Mouse (Mus musculus): ENCODE measurements around the gene Zc3h10. TPM values are rescaled to one million over a fixed set of nuclear protein-coding genes. Genes with fewer than 3 reads are reported as not detected.
"Not testable (repeated sequence)": the region's sequence is repeated elsewhere in the genome, so short reads cannot be mapped to it uniquely, and the experiment has no call there.

The Zc3h10 gene
- total RNA-seq, 2 experiments from 2014 or later, result 11.4 to 12.0 TPM

DNA sequence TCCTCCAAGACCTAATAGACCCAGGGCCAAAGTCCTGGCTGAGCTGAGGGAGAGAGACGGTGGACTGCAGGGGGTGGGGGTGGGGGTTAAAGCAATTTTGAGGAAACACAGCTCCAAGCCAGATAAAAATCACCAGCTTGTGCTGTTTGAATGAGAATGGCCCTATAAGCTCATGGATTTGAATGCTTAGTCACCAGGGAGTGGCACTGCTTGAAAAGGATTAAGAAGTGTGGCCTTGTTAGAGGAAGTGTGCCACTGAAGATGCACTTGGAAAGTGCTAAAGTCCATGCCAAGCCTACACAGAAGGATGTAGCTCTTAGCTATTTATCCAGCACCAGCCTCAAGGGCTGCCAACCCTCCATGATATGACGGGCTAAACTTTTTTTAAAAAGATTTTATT, 12.4 kb downstream of the Zc3h10 start:
- DNase-seq (ENCODE audit: low spot score in 2 of 2), result no peak
- intact Hi-C loops (cut with DNase I), result loop anchor here (5.0 kb wide), 1 partner anchor 43 kb away; the partner anchor contains the start of gene Myl6

DNA sequence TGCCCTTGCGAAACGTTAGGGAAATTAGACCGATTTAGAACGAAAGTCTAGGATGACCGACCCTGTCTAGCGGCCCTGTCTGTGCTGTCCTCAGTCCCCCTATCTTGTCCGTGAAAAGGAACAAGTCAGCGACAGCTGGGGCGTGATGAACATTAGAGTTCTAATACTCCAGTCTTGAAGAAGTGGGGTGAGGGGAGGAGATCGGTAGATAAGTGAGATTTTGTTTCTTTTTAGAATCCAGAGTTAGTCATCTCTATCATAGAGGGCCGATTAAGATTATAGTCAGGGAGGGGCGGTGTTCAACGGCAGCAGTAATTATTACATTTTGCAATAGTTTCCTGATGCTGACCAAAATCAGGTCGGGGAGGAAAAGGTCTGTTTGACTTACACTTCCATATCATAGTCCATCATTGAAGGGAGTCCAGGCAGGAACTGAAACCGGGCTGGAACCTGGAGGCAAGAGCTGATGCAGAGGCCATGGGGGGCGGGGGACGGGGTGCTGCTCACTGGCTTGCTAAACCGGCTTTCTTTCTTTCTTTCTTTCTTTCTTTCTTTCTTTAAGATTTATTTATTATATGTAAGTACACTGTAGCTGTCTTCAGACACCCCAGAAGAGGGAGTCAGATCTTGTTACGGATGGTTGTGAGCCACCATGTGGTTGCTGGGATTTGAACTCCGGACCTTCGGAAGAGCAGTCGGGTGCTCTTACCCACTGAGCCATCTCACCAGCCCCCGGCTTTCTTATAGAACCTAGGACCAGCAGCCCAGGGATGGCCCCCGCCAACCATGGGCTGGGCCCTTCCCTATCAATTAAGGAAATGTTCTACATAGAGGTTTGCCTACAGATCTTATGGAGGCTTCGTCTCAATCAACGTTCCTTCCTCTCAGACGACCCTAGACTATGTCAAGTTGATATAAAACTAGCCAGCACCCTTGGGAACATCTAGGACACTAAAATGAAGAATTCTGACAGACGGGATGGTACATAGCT, 20.9 kb downstream of the Zc3h10 start:
- intact Hi-C loops (cut with DNase I), result no loop called here

DNA sequence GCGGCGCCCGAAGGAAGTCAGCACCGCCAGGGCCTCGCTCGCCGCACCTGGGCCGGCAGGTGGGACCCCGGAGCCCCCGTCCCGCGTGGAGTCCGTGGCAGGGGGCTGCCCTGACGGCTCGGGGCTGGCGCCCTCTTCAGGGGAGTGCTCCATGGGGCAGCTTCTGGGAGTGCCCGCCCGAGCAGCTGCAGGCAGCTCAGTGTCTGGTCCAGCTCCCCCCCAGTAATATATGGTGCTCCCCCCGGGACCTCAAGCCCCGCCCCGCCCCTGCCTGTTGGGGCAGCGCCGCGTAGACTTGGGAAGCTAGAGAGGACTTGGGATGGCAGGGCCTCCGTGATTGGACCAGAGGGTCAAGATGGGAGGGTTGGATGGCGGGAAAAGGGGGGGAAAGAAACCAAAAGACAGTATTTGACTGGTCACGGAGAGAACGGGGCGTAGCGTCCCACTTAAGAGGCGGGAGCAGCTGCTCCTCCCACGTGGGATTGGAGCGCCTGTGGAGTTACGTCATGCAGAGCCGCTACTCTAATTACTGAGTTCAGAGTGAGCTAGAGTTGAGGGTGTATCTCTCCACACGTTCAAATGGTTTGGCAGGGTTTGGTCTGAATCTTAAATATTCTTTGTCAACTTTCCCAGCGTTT, 21.8 kb downstream of the Zc3h10 start, which contains the start of gene Esyt1:
Gene Esyt1 (minus strand): TSS at position 201 of the 638 bp plus-strand sequence.
- peak; percentile 89 to 95 for DNase-seq (ENCODE audit: low spot score in 2 of 2)
- intact Hi-C loops (cut with DNase I), result no loop called here

More for the DNA sequence above, 20.9 kb downstream of the Zc3h10 start:
- DNase-seq (ENCODE audit: low spot score in 2 of 2), result no peak

DNA sequence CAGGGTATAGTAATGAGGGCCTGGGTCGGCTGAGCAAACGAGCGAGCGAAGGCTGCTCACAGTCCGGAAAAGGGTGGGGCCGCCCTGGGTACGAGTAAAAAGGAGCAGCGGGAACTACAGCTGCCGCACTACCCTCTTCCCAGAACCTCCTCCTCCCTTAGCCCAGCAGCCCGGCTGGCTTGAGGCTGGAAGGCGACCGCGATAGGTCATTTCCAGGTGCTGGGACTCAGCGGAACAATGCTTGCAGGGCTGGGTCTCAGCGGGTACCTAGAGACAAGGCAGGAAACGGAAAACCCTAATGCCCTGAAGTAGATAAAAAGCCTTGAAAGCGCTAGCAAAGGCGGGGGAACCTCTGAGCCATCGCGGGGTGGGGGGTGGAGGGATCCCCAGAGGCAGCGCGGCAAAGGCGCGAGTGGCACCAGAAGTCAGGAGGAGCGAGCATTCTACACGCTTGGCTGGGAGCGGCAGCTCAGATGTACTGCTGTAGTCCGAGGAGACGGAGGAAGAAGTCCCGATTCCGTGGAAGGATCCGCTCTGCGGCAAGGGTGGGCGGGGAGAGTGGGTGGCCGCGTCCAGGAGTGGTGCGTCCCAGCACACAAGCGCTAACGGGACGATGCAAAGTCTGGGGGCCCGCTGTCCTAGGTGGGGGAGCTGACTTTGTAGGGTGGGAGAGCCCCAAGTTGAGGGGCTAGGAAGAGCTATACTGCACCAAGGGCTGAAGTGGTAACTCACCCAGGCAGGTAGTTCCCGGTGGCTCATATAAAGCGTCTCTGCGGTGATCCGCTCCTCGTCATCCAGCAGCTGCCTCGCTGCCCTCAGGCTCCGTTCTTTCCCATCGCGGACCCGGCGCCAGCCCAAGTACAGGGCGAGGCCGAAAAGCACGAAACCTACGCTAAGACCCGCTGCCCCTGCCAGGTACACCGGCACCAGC, 22.6 kb downstream of the Zc3h10 start:
- peak; percentile 49 to 50 for DNase-seq (ENCODE audit: low spot score in 2 of 2)
- intact Hi-C loops (cut with DNase I), result no loop called here

DNA sequence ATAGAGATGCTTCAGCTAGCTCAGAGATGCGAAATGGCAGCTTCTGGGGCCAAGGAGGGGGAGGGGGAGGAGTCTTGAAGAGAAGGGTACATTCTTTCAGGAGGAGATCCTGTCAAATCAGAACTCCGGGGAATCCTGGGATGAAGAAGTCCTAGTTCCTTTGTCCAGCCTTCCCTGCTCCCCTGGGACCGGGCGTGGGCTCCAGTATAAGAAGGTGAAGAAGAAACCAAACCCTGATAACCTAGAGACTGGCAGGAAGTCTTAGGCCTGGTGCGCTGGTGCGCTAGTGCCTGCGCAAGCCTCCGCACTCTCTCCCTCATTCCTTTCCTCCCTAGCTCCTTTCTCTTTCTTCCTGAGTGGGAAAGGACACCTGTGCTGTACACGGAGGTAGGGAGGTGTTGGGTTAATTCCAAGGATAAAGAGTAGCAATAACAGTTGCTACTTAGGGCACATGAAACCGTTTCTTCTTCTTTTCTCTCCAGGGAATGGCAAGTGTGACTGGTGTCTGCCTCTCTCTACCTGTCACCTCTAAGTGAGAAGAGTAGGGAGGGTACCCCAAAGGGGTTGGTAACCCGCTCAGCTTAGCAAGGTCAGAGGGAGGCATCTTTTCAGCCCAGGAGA, 23.4 kb downstream of the Zc3h10 start:
- no peak for DNase-seq (ENCODE audit: low spot score in 2 of 2)
- intact Hi-C loops (cut with DNase I), result no loop called here

DNA sequence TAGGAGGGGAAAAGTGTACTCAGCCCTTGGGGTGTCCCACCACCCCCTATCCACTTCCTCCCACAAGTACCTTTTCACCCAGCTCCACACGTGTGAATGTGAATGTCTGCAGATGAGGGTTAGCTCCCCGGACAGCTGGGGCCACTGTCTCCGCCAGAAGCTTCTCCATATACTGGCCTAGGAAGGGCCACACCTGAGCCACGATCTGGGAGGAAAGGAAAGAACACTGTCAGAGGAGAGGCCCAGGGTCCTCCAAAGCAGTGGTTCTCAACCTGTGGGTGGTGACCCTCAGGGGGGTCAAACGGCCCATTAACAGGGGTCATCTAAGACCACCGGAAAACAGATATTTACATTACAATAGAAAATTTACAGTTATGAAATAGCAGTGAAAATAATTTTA, 25.2 kb downstream of the Zc3h10 start:
- no peak for DNase-seq (ENCODE audit: low spot score in 2 of 2)
- intact Hi-C loops (cut with DNase I), result no loop called here

DNA sequence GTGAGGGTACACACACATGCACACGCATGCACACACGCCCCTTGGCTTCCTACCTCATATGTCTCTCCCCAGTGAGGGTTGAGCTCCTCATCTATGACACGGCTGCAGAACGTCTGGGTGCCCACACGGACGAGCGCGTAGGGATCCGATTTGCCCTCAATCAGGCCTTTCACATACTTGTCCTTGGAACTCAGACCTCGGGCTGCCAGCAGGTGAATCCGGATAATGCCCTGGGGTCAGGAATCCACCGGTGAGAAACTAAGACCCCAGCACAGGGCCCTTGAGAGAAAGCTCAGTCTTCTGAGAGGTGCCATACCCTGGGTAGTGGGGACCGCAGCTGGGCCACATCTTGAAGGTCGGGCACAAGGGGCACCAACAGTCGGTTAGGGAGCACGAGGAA, 27.0 kb downstream of the Zc3h10 start:
- no peak for DNase-seq (ENCODE audit: low spot score in 2 of 2)
- intact Hi-C loops (cut with DNase I), result no loop called here

DNA sequence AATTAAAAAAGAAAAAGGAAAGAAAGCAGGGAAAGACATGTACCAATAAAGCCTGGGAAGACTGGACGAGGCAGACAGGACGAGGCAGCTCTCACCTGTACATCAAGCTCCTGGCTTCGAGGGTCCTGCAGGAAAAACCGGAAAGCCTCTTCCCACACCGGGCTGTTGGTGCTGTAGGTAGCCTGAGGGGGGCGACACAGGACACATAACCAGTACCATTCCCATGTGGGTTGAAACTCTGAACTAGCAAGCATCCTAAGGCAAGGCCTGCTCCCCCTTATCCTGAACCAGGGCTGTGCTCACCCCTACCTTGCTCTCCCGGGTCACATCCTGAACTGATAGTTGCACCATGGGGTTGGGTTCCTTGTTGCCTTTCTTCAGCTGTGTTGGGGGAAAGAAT, 28.7 kb downstream of the Zc3h10 start:
- intact Hi-C loops (cut with DNase I), result no loop called here
- DNase-seq (ENCODE audit: low spot score in 2 of 2), result peak; percentile 33 to 68

DNA sequence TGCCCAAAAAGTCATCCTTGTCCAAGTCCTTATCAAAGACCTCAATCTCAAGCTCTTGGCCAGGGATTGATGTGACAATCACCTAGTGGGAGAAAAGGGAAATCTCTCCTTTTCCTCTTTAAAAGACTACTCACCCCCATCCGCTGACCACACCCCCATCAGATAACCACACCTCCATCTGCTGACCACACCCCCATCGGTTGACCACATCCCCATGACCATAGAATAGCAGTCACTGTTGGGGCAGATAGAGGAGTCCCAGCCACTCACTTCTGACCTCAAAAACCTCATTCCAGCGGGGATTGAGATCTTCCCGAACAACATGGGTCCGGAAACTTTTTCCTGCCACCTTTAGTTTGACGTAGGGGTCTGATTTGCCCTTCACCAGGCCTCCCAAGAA, 30.9 kb downstream of the Zc3h10 start:
- intact Hi-C loops (cut with DNase I), result no loop called here
- no peak for DNase-seq (ENCODE audit: low spot score in 2 of 2)

DNA sequence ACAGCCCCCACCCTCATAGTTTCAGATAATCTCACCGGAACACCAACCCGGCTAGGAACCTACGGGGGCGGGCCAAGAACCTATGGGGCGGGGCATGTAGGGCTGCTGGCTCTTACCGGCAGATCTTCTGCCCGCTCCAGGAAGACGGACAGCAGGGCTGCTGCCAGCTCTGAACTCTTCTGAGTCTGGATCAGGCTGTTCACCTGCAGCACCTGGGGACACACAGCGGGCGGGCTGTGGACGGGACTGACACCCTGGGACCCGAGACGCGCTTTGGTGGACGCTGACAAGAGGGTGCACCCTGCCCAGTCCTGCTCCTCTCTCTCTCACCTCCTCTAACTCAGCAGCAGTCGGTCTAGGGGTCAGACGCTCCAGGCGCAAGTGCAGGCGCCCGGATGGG, 31.5 kb downstream of the Zc3h10 start:
- intact Hi-C loops (cut with DNase I), result no loop called here
- no peak for DNase-seq (ENCODE audit: low spot score in 2 of 2)

DNA sequence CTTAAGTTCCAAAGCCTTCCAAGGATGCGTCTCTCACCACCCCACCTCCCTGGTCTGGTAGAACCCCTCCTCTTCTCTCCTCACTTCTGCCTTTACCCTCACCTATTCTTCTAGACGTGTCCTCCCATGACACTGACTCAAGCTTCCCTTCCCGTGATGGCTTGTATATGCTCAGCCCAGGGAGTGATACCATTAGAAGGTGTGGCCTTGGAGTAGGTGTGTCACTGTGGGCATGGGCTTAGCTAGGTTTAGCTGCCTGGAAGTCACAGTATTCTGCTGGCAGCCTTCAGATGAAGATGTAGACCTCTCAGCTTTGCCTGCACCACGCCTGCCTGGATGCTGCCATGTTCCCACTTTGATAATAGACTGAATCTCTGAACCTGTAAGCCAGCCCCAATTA, 32.5 kb downstream of the Zc3h10 start:
- no peak for DNase-seq (ENCODE audit: low spot score in 2 of 2)
- intact Hi-C loops (cut with DNase I), result no loop called here

DNA sequence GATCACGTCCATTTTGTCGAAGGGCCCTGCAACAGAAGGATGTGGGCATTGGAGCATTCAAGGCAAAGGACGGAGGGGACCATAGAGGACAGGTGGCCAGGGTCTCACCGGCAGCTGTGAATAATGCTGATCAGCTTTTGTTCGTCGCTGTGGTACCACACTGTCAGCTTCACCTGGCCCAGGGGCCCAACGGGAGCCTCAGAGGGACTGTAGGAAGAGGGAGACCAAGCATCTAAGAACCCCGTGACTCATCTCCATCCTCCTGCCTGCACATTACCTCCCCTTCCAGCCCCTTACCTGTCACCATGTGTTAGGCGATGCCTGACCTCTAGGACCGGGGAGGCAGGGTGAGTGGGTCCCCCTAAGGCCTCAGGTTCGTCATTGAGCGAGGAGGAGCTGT, 35.8 kb downstream of the Zc3h10 start:
- no peak for DNase-seq (ENCODE audit: low spot score in 2 of 2)
- intact Hi-C loops (cut with DNase I), result no loop called here

DNA sequence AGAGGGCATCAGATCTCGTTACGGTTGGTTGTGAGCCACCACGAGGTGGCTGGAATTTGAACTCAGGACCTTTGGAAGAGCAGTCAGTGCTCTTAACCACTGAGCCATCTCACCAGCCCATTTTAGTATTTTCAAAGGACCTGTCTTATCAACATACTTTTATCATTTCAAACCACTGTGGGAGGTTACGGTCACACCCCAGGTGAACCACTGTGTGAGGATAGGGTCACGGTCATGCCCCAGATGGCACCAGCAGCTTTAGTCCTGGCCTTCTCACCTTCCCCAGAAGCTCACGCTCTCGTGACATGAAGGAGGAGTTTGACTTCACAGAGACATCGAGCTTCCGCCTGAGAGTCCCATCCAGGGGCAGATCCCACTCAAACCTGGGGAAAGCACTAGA, 36.4 kb downstream of the Zc3h10 start:
- DNase-seq (ENCODE audit: low spot score in 2 of 2), result no peak
- intact Hi-C loops (cut with DNase I), result no loop called here

DNA sequence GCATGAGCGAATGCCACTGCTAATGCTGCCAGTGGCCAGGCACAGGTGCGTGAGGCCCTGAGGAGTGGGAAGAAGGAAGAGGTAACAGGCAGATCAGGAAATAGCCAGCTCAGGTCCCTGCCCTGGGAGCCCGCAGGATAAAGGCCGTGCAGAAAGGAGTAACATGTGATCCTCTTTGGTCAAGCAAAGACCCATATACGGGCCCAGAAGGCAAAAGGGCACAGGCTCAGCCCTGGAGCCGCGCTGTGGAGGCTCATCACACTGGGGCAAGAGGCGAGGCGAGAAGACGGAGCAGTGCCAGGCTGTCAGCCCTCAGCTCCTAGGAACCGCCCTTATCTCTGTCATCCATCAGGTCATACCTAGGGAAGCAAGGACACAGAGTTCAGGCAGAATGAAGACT, 37.3 kb downstream of the Zc3h10 start:
- intact Hi-C loops (cut with DNase I), result no loop called here

DNA sequence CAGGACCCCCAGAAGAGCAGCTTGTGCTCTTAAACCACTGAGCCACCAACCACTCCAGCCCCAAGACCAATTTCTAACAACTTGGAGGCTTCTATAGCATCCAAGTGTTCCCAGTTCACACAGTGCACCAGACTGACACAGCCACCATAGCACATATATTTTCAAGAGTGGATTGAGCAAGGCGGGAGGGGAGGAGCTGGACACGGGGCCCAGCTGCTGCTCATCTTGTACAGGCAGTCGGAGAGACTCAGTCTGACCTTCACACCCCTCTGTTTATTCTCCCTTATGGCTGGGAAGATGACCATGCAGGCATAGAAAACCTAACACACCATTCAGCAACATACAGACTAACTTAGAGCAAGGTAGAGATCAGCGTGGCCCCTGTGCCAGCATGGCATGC, 37.7 kb downstream of the Zc3h10 start:
- no peak for DNase-seq (ENCODE audit: low spot score in 2 of 2)
- intact Hi-C loops (cut with DNase I), result no loop called here

More for the DNA sequence above, 37.3 kb downstream of the Zc3h10 start:
- no peak for DNase-seq (ENCODE audit: low spot score in 2 of 2)

DNA sequence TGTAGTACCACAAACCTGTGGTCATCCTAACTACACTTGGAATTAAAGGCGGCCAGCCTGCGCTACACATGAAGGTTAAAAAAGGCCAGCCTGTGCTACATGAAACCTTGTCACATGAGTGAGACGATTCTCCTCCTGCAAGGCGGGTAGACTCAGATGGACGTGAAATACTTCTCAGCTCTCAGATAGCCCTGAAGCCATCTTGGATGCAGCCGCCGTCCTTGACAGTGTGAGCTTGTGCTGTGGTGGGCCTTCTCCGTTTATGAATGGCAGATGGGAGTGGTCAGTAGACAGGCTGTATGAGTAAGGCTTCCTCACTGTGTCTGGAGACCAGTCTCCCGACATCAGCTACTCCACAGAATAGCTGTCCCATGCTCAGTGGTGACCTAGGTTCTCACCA, 38.4 kb downstream of the Zc3h10 start:
- intact Hi-C loops (cut with DNase I), result no loop called here

DNA sequence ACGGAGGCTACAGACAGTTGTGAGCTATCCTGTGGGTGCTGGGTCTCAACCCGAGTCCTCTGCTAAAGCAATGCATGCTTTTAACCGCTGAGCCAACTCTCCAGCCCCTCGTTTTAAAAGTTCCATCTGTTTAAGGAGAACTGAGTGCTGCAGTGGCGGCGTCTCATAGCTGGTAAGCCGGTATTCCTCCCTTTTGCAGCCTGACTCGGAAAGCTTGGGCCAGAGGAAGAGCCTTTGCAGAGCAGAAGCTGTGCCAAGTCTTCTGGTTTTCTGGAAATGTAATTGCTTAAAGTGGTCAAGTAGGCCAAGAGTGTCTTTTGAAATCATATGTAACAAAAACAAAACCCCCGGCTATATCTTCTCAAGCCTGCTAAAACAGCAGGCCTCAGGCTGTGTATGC, 39.3 kb downstream of the Zc3h10 start:
- intact Hi-C loops (cut with DNase I), result no loop called here
- DNase-seq (ENCODE audit: low spot score in 2 of 2), result no peak

More for the DNA sequence above, 38.4 kb downstream of the Zc3h10 start:
- DNase-seq (ENCODE audit: low spot score in 2 of 2), result no peak

DNA sequence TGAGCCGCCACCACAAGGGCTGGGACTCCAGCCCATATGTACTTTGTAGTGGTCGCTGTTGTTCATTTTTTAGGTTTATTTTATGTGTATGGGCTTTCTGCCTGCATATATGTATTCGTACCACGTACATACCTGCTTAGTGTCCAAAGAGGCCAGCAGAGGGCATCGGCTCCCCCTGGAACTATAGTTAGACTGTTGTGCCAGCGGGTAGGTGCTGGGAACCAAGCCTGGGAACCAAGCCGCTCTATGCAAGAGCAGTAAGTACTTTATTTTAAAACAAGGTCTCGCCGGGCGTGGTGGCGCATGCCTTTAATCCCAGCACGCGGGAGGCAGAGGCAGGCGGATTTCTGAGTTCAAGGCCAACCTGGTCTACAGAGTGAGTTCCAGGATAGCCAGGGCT, 41.6 kb downstream of the Zc3h10 start:
- no peak for DNase-seq (ENCODE audit: low spot score in 2 of 2)
- intact Hi-C loops (cut with DNase I), result no loop called here

DNA sequence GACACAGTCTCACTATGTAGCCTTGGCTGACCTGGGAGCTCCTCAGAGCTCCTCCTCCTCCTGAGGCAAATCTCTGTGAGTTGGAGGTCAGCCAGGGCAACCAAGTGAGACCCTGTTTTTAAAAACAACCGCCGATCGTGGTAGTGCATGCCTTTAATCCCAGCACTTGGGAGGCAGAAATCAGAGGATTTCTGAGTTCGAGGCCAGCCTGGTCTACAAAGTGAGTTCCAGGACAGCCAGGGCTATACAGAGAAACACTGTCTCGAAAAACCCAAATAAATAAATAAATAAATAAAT, 42.3 kb downstream of the Zc3h10 start:
- intact Hi-C loops (cut with DNase I), result not testable (repeated sequence)

More for the DNA sequence above, 42.3 kb downstream of the Zc3h10 start:
- not testable (repeated sequence) for DNase-seq (ENCODE audit: low spot score in 2 of 2)

All from left cerebral cortex, postnatal 14 days (tissue).